Mouse (Mus musculus): ENCODE results near the gene Fkbp5.
A peak's percentile ranks its signal among the peaks of the same experiment; 100 is the strongest.

The Fkbp5 gene

DNA sequence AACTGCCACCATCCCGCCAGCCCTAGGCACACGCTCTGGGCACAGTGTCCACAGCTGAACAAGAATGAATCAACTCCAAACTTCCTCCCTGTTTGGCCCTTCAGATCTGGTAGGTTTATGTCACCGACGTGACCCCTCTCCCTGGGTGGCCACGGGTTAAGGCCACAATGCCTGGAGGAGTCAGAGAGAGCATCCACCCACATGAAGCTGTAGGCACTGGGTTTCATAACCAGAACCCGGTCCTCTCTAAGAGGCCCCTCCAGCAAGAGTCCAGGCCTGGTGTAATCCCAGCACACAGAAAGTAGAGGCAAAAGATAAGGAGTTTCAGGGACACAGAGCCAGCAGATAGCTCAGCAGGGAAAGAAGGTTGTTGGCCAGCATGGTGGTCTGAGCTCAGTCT is 13.1 kb downstream of the Fkbp5 start:
- DNase-seq (ENCODE audit: low spot score in 2 of 2) = no peak

DNA sequence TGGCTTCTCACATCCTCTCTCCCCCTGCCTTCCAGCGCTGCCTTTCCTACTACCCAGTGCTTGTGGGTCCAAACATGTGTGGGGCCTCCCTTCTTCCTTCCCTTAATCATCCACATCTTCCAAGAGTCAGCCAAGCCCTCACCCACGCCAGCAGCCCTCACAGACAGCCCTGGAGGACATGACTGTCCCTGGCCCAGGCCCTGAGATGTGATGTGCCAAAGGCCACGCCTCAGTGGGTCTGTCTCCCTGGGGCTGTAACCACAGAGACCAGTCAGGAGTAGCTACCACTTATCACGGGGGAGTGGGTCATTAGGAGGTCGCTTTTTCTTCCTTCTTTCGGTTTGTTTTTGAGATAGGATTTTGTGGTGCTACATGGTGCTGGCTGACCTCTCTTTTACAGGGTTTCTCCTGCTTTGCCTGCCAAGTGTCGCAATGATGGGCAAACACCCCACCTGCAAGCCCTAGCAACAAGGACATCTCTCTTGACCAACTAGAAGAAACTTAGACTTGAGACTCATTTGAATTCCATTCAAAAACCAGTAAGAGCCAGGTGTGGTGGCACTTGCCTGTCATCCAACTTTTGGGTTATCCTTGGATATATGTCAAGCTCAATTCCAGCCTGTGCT is 15.0 kb downstream of the Fkbp5 start:
- DNase-seq (ENCODE audit: low spot score in 2 of 2) = no peak

DNA sequence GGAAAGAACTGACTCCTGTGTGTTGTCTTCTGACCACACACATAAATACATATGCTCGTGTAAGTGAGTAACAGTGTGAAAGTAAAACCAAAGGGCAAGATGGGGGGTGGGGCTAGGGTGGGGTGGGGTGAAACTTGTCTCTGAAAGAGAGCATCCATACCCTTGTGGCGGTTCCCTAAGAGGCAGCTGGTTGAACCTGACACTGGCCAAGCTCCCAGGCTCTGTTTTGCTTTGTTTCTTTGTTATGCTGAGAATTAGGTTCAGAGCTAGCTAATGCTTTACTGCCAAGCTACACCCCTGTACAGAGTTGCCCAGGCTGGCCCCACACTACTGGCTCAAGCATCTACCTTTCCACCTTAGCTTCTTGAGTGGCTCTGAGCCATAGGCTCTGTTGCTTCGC is 16.9 kb downstream of the Fkbp5 start:
- no peak for DNase-seq (ENCODE audit: low spot score in 2 of 2)

DNA sequence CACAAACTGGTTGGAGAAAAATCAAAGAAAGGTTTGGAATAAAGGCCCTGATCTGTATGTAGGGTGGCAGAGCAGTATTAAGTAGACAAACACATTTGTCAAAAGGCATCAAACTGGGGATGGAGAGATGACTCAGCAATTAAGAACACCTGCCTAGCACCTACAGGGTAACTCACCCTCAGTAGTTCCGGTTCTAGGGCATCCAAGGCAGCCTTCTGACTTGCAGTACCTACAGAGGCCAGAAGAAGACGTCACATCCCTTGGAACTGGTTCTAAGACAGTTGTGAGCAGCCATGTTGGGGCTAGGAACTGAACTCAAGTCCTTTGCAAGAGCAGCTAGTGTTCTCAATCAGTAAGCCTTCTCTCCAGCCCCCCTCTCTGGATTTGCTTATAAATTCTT is 18.1 kb downstream of the Fkbp5 start:
- DNase-seq (ENCODE audit: low spot score in 2 of 2) = no peak

DNA sequence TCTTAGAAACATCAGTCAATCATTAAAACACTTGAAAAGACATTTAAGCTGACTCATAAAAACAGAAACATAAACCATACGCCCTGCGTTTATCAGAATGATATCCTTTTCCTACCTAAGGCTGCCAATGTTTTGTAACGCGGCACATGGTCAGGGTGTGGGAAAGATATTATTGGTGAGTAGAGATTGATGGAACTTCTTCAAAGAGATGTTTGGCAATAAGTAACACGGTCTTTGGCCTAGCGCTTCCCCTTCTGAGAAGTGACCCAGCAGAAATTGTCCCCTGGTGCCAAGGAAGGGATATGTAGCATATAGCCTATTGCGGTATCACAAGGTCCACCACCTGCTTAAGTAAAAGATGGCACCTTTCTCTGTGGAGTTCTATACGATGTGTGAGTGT is 21.5 kb downstream of the Fkbp5 start:
- no peak for DNase-seq (ENCODE audit: low spot score in 2 of 2)

DNA sequence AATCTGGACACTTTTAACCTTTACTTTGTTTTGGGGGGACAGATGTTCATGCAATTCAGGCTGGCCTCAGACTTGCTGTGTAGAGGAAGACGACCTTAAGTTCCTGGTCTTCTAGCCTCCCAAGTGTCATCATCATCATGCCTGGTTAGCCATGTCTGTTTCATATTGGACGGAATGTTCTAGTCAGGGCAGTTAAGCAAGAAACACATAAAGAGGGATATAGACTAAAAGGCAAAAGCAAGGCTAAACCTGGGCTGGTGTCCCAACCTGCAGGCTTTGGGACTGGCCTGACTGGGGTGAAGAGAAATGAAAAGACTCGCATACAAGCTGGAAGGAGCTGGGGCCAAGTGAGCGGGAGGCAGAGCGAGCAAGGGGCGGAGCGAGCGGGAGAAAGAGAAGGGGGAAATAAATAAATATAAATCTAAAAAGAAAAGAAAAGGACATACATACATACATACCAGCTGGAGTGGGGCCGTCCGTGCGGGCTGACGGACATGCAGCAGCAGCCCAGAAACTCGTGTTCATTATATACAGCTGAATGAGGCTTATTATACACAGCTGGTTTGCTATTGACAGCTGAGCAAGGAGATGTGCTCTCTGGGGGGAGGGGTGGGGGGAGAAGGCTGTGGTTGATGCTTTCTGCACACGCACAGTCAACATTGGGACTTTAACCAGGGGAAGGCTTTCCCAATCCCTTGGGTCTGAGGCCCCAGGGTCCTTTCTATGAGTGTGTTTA is 26.1 kb downstream of the Fkbp5 start:
- DNase-seq (ENCODE audit: low spot score in 2 of 2) = no peak

DNA sequence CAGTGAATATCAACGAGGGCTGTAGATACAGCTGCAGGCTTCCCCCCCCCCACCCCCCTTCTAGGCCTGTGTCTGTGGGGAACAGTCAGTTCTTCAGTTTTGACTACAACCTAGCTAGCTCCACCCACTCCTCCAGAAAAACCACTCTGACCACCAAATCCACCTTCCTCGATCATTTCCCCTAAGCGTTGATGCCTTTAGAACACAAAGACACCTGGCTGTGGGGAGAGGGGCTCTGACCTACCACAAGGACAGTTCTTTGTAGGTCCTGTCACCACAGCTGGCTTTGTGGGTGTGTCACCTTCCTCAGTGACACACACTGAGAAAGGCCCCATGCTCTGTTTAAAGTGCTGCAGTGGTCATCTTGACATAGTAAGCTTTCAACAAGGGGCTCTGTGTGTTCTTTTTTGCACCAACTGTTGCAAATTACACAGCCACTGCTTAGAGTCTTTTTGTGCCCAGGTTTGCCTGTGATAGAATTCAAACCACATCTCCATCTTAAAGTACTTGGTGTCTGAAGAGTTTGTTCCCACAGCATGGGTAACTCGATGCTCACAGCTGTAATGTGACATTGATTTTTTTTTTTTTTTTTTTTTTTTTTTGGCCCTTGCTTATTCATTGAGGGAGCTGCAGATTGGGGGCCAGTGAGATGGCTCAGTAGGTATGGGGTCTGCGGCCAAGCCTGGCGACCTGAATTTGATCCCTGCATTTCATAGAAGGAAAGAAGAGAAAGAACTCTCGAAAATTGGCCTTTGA is 28.9 kb downstream of the Fkbp5 start:
- no peak for DNase-seq (ENCODE audit: low spot score in 2 of 2)

DNA sequence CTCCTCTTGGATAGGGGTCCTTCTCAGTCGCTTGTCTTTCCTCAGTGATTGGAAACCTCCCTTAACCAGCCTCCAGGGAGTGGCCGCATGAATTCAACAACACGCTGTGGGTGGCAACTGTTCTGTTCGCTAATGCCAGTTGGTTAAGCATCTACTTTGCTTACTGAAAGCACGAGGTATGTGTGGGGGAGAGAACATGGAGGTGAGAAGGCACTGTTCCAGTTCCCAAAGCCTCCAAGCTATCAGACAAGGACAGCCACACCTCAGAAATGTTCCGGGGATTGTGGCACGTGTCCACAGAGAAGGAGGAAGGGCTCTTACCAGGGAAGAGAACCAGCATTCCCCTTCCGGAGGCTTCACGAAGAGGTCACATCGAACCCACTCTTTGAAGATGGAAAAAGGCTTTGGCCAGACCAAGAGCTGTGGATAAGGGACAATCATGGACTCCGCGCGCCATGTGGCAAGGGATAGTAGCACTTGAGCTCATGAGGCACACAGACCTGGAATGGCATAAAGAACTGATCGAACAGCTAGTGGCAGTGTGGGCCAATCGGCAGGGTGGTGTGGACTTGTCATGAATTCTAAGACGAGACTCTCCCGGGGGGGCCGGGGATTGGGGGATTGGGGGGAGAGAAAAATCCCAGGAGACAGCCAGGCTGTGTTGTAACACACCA is 29.6 kb downstream of the Fkbp5 start:
- peak in 1 of 2 experiments; percentile 19 for DNase-seq (ENCODE audit: low spot score in 2 of 2)

DNA sequence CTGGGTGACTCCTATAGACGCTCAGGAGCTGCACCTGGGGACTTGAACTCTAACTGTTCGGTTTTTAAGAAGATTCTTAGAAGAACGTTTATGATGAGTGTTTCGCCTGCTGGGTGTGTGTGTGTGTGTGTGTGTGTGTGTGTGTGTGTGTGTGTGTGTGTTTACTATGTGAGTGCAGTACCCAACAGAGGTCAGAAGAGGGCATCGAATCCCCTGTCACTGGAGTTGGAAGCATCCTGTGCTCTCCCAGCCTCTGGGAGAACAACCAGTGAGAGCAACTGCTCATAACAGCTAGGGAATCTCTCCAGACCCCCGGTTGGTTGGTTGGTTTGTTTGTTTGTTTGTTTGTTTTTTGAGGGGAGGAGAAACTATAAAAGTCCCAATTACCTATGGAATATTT is 30.6 kb downstream of the Fkbp5 start:
- DNase-seq (ENCODE audit: low spot score in 2 of 2) = no peak

DNA sequence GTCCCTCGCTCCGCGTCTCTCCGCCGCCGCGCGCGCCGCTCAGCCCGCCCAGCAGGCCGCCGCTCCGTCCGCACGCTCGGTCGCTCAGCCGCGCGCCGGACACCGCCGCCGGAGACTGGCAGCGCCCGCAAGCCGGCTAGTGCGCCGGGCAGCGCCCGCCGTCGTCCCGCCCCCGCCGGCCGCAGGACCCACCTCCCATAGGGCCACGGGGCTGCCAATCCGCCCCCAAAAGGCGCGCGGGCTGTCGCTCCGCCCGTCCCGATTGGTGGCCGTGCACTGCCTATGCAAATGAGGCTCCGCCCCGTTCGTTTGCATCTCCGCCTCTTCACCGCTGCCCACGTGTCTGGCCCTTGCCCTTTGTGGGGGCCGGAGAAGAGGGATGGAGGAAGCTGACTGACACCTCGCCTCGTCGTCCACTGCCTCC is 31.3 kb downstream of the Fkbp5 start:
- peak; percentile 89 to 97 for DNase-seq (ENCODE audit: low spot score in 2 of 2)

DNA sequence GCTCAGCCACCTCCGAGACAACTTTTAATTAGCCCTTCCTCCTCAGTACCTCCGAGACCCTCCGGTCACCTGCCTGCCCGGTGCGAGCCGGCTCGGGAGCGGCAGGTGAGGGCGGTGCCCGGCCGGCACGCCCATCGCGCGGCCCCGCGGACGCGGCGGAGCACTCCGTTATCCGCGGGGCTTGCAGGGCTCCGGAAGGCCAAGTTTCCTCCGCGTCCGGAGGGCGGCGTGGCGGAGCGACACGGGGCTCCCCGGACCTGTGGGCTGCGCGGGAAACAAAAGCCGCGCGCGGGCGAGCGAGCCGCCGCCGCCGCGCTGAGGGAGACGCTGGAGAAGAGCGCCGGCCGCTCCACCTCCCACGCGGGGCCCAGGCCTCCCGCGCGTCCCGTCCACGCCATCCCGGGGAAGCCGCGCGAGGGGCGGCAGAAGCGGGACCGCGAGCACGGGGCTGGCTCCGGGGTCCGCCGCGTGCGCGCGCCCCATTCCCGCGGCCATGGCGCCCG is 31.8 kb downstream of the Fkbp5 start:
- DNase-seq (ENCODE audit: low spot score in 2 of 2) = peak in 1 of 2 experiments; percentile 29

DNA sequence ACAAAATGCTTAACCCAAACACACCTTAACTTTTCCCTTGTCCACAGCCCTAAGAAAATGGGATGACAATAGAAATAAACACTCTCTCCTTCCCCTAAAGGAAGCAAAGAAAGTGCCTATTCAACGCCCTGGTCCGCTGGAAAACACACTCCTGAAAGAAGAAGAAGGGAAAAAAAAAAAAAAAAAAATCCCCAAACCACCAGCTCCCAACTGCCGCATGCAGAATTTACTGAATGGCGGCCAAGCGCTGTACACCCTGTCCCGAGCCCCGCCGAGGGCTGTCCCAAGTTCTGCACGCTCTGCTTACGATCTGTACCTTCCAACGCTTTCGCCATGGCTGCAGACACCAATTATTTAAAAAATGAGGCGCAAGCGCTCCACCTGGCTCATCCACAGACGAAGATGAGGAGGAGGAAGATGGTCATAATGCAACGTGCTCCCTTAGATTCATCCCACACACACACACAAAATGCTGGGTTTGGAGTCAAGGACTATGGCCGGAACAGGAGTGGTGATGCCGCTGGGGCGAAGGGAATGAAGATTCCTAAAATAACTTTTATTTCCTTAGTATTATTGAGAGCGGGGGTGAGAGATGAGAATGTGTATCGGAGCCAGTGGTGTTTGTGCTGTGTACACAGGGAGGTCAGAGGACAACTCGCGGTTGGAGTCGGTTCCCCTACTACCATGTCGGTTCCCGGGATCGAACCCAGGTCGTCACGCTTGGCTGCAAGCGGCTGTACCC is 32.5 kb downstream of the Fkbp5 start:
- peak in 1 of 2 experiments; percentile 20 for DNase-seq (ENCODE audit: low spot score in 2 of 2)

DNA sequence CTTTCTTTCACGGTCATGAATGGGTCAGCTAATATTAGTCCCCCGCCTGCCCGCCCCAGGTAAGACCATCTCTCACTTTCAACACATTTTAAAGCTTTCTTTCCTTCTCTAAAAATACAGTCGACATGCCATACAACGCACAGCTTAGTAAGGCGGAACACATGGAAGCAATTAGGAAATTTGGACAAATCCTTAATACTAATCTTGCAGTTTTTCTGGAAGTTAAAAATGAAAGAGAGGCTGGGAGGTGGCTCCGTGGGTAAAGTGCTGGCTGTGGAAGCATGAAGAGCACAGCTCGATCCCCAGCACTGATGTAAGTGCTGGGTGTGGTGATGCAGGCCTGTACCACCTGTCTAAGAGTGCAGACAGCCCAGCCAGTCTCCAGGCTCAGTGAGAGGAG is 39.9 kb downstream of the Fkbp5 start:
- no peak for DNase-seq (ENCODE audit: low spot score in 2 of 2)

DNA sequence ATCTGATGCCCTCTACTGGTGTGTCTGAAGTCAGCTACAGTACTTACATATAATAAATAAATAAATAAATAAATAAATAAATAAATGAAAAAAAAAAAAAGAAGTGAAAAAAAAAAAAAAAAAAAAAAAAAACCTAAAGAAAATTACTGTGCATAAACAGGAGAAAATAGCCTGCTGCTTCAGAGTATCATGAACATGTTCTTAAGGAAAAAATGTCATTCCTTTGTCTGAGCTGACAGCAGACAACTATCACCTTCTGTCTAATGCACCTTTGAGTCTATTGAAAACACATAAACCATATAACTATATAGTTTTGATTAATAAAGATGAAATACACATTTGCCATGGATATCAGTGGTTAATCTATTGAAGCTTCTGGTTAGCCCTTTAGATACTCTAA is 40.9 kb downstream of the Fkbp5 start:
- DNase-seq (ENCODE audit: low spot score in 2 of 2) = no peak

DNA sequence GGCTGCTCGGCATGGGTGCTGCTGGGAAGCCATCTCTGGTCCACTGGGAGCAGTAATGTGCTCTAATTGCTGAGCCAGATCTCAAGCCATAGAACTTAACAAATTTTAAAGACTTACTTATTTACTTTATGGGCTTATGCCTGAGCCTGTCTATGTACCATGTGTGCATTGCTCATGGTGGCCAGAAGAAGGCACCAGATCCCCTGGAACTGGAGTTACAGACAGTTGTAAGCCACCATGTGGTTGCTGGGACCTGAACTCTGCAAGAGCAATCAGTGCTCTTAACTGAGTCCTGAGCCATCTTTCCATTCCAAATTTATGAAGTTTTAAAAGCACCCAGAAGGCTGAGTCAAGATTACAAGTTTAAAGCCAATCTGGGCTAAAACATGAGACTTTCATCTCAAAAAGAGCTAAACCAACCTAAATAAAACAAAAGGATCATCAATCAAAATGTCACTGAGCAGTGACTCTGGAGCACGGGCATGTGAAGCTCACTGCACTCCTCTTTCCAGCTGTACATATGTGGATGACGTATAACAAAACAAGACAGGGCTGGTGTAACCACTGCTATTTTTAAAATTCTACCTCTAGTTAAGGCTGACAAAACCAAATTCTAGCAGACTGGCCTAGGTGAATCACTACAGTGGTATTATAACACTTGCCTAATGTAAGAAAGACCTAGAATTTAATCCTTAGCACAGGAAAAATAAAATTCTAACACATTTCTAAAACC is 41.6 kb downstream of the Fkbp5 start:
- no peak for DNase-seq (ENCODE audit: low spot score in 2 of 2)

DNA sequence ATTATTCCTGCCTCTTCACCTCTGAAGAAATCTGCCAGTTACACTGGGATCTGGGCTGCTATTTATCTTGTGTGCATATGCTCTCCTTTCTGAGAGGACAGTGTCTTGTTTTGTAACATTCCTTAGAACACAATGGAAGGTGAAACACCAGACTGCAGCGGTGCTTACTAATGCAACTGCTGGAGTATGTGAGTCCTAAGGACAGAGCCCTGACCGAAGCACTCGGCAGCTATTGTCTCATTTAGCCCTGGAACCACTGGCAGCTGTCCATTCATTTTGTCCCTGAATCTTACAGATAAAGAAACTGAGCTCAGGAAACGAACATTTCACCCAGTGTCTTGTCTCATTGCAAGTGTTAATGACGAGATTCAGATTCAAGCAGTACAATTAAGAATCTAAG is 44.6 kb downstream of the Fkbp5 start:
- no peak for DNase-seq (ENCODE audit: low spot score in 2 of 2)

DNA sequence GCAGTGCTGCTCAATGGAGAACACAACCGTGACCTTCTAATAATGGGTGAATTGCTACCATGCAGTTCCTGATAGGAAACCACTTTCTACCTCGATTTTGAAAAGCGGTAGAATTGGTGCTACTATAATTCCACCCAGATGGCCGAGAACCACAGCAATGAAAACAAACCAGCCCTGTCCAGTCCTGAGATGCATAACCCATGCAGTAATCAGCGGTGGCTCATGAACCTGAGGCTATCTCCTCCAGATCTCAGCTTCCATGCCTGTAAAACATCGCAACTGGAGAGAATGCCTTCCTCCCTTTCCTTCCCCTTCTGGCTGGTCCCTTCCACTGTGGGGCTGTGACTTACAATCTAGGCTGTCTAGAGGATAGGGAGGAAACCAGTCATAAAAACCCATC is 46.5 kb downstream of the Fkbp5 start:
- DNase-seq (ENCODE audit: low spot score in 2 of 2) = no peak

DNA sequence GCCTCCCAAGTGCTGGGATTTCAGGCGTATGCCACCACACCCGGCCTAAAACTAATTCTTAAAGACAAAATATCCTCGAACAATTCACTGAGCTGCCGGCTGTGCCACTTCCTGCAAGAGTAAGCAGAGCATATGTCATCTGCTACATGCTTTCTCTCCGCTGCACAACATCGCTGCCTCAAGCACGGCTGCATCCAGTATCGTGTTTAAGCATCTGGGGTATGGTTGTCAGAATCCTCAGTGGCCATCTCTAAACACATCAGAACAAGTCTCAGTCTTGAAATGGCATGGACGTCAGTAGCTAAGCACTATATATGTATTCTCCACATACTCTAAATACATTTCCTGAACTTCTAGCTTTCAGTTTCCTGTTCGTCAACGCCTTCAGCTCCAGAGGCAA is 49.6 kb downstream of the Fkbp5 start:
- DNase-seq (ENCODE audit: low spot score in 2 of 2) = no peak

DNA sequence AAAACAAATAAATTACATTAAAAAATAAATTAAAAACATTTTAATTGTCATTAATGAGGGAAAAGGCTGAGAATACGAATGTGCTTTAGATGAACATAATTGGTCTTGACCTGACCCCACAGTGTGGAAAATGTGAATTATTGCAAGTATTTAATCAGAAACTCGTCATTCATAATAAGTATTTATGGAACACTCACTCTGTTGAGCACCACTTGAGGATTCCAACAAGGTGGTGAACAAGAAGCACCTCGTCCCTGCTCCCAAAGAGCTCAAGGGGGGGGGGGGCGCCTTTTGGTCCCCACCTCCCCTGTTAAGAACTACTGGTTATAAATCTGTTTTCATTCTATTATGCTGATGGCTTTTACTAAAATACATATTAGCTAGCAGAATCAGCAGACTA is 51.4 kb downstream of the Fkbp5 start:
- DNase-seq (ENCODE audit: low spot score in 2 of 2) = no peak

DNA sequence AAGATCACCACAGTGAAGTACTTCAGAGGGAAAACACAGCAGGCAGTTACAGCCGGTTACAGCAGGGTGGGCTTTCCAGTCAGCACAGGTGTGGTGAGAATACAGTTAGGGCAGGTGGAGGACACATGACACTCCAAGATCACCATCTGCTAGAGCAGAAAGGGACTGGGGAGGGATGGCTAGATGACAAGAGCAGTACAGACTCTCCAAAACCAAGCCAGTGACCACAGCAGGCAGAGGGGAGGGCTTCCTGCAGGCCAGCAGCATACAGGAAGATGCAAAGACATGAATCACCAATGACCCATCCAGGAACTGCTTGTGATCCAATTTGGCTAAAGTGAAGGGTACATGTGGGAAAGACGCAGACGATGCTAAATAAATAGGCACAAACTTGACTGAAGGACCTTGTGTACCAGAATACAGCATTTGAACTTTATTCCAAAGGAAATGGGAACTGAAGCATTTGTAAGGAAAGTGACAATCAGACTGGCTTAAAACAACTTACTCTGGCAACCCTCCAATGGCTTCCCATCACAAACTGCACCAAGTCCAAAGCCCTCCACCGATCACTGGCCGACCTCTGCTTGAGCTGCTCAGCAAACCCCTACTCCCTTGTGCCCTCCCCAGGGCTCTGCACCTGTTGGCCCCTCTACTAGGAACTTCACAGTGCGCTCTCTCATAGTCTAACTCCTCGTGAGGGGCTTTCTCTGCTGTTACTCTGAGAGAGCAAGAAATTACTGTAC is 53.5 kb downstream of the Fkbp5 start:
- DNase-seq (ENCODE audit: low spot score in 2 of 2) = no peak
